In genomic region chr4:154170506-154171150, GRCm38 (mm10) we compare ENCODE assay signal across 8 mouse cellular contexts. TPM values are rescaled to one million over a fixed set of nuclear protein-coding genes. Genes with fewer than 3 reads are reported as not detected.
A peak's percentile ranks its signal among the peaks of the same experiment; 100 is the strongest.
DNase-seq lines count a peak whose midpoint lies in the region; ATAC-seq and TF ChIP-seq lines count a peak whose summit lies in the region.

Gene Megf6 (plus strand): TSS chr4:154170730.

- no peak for TF ChIP-seq CTCF in bone marrow macrophage, adult 2 months (IDR thresholded peaks at IDR 0.05; ENCODE audit: low read depth, low read length)

- H3K9me3 ChIP-seq in heart, embryonic 12.5 days (replicated peaks), result no peaks in the 10 kb centered on the region
- no peaks in the 10 kb centered on the region for H3K9me3 ChIP-seq in limb, embryonic 10.5 days (replicated peaks)
- no peaks in the 10 kb centered on the region for H3K9me3 ChIP-seq in midbrain, embryonic 11.5 days (ENCODE audit: control insufficient read depth, low read length)

- H3K36me3 ChIP-seq in heart, embryonic 12.5 days, result no peaks in the 10 kb centered on the region
- H3K36me3 ChIP-seq in limb, embryonic 10.5 days, result no peaks in the 10 kb centered on the region
- H3K36me3 ChIP-seq in midbrain, embryonic 11.5 days (ENCODE audit: control insufficient read depth, insufficient read depth, low read length), result no peaks in the 10 kb centered on the region

- H3K4me3 ChIP-seq in bone marrow macrophage, adult 2 months (ENCODE audit: insufficient read depth, low read length), result 0 out of 2 replicates have a peak within 1 kb of the TSS, but pooled peaks have one; percentile 15
- H3K4me3 ChIP-seq in heart, embryonic 12.5 days, result peak within 1 kb of the TSS; percentile 61
- peak within 1 kb of the TSS; percentile 72 for H3K4me3 ChIP-seq in limb, embryonic 10.5 days
- peak within 1 kb of the TSS; percentile 57 for H3K4me3 ChIP-seq in midbrain, embryonic 11.5 days (ENCODE audit: low read depth, low read length)

- ATAC-seq in heart, embryonic 12.5 days (ENCODE audit: insufficient number of reproducible peaks, low FRiP score), result peak; percentile 70
- ATAC-seq in midbrain, embryonic 11.5 days (ENCODE audit: low FRiP score), result peak; percentile 86

- no peak within 1 kb of the TSS for H3K27ac ChIP-seq in bone marrow macrophage, adult 2 months (ENCODE audit: insufficient read depth, low read depth, low read length)
- no peak within 1 kb of the TSS for H3K27ac ChIP-seq in heart, embryonic 12.5 days (ENCODE audit: poor library complexity, severe bottlenecking)
- H3K27ac ChIP-seq in limb, embryonic 10.5 days, result peak within 1 kb of the TSS; percentile 88
- H3K27ac ChIP-seq in midbrain, embryonic 11.5 days (ENCODE audit: low read depth, low read length), result no peak within 1 kb of the TSS; the same call in 1 of the 2 replicates

- H3K9ac ChIP-seq in heart, embryonic 12.5 days, result peak within 1 kb of the TSS; percentile 52
- peak within 1 kb of the TSS; percentile 73 for H3K9ac ChIP-seq in midbrain, embryonic 11.5 days (ENCODE audit: low read length)

- H3K4me2 ChIP-seq in heart, embryonic 12.5 days, result peak within 1 kb of the TSS; percentile 95
- peak within 1 kb of the TSS; percentile 95 for H3K4me2 ChIP-seq in midbrain, embryonic 11.5 days

- no peaks in the 10 kb centered on the region for H3K4me1 ChIP-seq in bone marrow macrophage, adult 2 months (ENCODE audit: control insufficient read depth, insufficient read depth, low read length)
- peaks cover 27% of the 10 kb centered on the region for H3K4me1 ChIP-seq in heart, embryonic 12.5 days (replicated peaks)
- peaks cover 67% of the 10 kb centered on the region for H3K4me1 ChIP-seq in limb, embryonic 10.5 days
- H3K4me1 ChIP-seq in midbrain, embryonic 11.5 days (ENCODE audit: control insufficient read depth, insufficient read depth, low read length), result peaks cover 16% of the 10 kb centered on the region

- peak; percentile 56 to 62 for DNase-seq in cerebellum, postnatal 10 days
- DNase-seq in cerebellum, postnatal 4 days (ENCODE audit: low spot score in 2 of 2), result no peak
- DNase-seq in limb, embryonic 10.5 days (ENCODE audit: low spot score), result peak; percentile 96
- peak; percentile 98 for DNase-seq in midbrain, embryonic 11.5 days (ENCODE audit: low spot score, missing footprints)
- DNase-seq in yolk sac, embryonic 10.5 days (ENCODE audit: low spot score), result peak; percentile 81
- no peak for DNase-seq in right cerebral cortex, postnatal 14 days

- H3K27me3 ChIP-seq in heart, embryonic 12.5 days (replicated peaks), result peaks cover 66% of the 10 kb centered on the region
- H3K27me3 ChIP-seq in limb, embryonic 10.5 days (ENCODE audit: low read depth, poor library complexity, severe bottlenecking), result peaks cover 63% of the 10 kb centered on the region
- H3K27me3 ChIP-seq in midbrain, embryonic 11.5 days (ENCODE audit: control insufficient read depth, insufficient read depth, low read length), result peaks cover 29% of the 10 kb centered on the region

- no peak for TF ChIP-seq POLR2A in bone marrow macrophage, adult 2 months (IDR thresholded peaks at IDR 0.05; ENCODE audit: borderline replicate concordance, low read depth, low read length)

- WGBS in heart, embryonic 12.5 days, result under 1% methylated on average over 50 of the region's 61 CpGs
- under 1% methylated on average over 61 of the region's 61 CpGs for WGBS in limb, embryonic 10.5 days
- WGBS in midbrain, embryonic 11.5 days, result under 1% methylated on average over 48 of the region's 61 CpGs

RNA-seq across cellular contexts. Expression of gene Megf6, which starts in this region (rescaled TPM):
- not detected in 2 replicates for polyA plus RNA-seq in bone marrow macrophage, adult 2 months (2012; ENCODE audit: insufficient read depth, insufficient read length, missing spikeins)
- polyA plus RNA-seq in heart, embryonic 12.5 days (2016; fragmentation: Nextera tagmentation; extraction: Ambion mirVana), result 16.0 and 19.4 TPM in 2 replicates
- 33.6 and 43.5 TPM in 2 replicates for polyA plus RNA-seq in limb, embryonic 10.5 days (2016; fragmentation: Nextera tagmentation; extraction: Ambion mirVana)
- 11.5 and 12.4 TPM in 2 replicates for polyA plus RNA-seq in midbrain, embryonic 11.5 days (2014; fragmentation: Nextera tagmentation; extraction: Ambion mirVana)

Comparison
In these comparisons a context has a peak if more than half of its experiments do, and no peak if none do; other contexts are left out.
1. RNA of gene Megf6 (polyA plus RNA-seq): 33.6 to 43.5 TPM in limb, embryonic 10.5 days, 16.0 to 19.4 TPM in heart, embryonic 12.5 days and 11.5 to 12.4 TPM in midbrain, embryonic 11.5 days; not detected in bone marrow macrophage, adult 2 months; every median in the first group is over 10 times any median in the second.
2. DNase-seq: peak in cerebellum, postnatal 10 days (2 of 2), limb, embryonic 10.5 days (single experiment), midbrain, embryonic 11.5 days (single experiment) and yolk sac, embryonic 10.5 days (single experiment); none in cerebellum, postnatal 4 days (0 of 2) and right cerebral cortex, postnatal 14 days (single experiment).
3. H3K4me3 ChIP-seq: peak in every context shown above with its lines; median percentile 72 in limb, embryonic 10.5 days; 61 in heart, embryonic 12.5 days; 57 in midbrain, embryonic 11.5 days; 15 in bone marrow macrophage, adult 2 months.